8 mouse cellular contexts compared by ENCODE assay signal in genomic region chr13:56647597-56648405, GRCm38 (mm10). TPM values are rescaled to one million over a fixed set of nuclear protein-coding genes. Genes with fewer than 3 reads are reported as not detected.
DNase-seq lines count a peak whose midpoint lies in the region; ATAC-seq and TF ChIP-seq lines count a peak whose summit lies in the region.

No protein-coding gene starts in this region.

- H3K27ac ChIP-seq in embryonic fibroblast, embryonic 13.5 days (ENCODE audit: insufficient read depth, low read length), result peak overlapping the region; percentile 29
- H3K27ac ChIP-seq in heart, postnatal 0 days (ENCODE audit: low read depth), result peak overlapping the region; percentile 32; the same call in 1 of the 2 replicates
- H3K27ac ChIP-seq in midbrain, embryonic 13.5 days, result peak overlapping the region; percentile 20

- H3K36me3 ChIP-seq in heart, postnatal 0 days (replicated peaks; ENCODE audit: control insufficient read depth, insufficient read depth, low read length), result no peaks in the 10 kb centered on the region
- H3K36me3 ChIP-seq in midbrain, embryonic 13.5 days, result no peaks in the 10 kb centered on the region

- H3K4me2 ChIP-seq in heart, postnatal 0 days (ENCODE audit: low read depth, low read length), result no peak overlapping the region
- no peak overlapping the region for H3K4me2 ChIP-seq in midbrain, embryonic 13.5 days (replicated peaks)

- H3K9ac ChIP-seq in heart, postnatal 0 days (replicated peaks; ENCODE audit: low read depth, low read length), result no peak overlapping the region
- H3K9ac ChIP-seq in midbrain, embryonic 13.5 days (replicated peaks), result no peak overlapping the region

- H3K27me3 ChIP-seq in heart, postnatal 0 days (ENCODE audit: control insufficient read depth, insufficient read depth, low read length), result no peaks in the 10 kb centered on the region
- H3K27me3 ChIP-seq in midbrain, embryonic 13.5 days, result no peaks in the 10 kb centered on the region

- peaks cover 10% of the 10 kb centered on the region for H3K4me1 ChIP-seq in embryonic fibroblast, embryonic 13.5 days (ENCODE audit: control insufficient read depth, insufficient read depth, low read length)
- H3K4me1 ChIP-seq in heart, postnatal 0 days (ENCODE audit: control insufficient read depth, insufficient read depth), result no peaks in the 10 kb centered on the region
- H3K4me1 ChIP-seq in midbrain, embryonic 13.5 days (replicated peaks), result peaks cover 8% of the 10 kb centered on the region

- no peak overlapping the region for H3K4me3 ChIP-seq in embryonic fibroblast, embryonic 13.5 days (ENCODE audit: insufficient read depth, low read length)
- no peak overlapping the region for H3K4me3 ChIP-seq in heart, postnatal 0 days (ENCODE audit: low read depth, low read length)
- H3K4me3 ChIP-seq in midbrain, embryonic 13.5 days (replicated peaks), result no peak overlapping the region

- peak; percentile 77 for ATAC-seq in heart, postnatal 0 days (ENCODE audit: insufficient read depth, low read depth)
- no peak; the same call in 1 of the 2 replicates for ATAC-seq in midbrain, embryonic 13.5 days

- H3K9me3 ChIP-seq in heart, postnatal 0 days (replicated peaks; ENCODE audit: control insufficient read depth, low read length), result no peaks in the 10 kb centered on the region
- no peaks in the 10 kb centered on the region for H3K9me3 ChIP-seq in midbrain, embryonic 13.5 days

- no peak for TF ChIP-seq POLR2A in embryonic fibroblast, embryonic 13.5 days (IDR thresholded peaks at IDR 0.05; ENCODE audit: low read depth, low read length)

- 55% methylated on average over 10 of the region's 10 CpGs for WGBS in heart, postnatal 0 days
- 87% methylated on average over 10 of the region's 10 CpGs for WGBS in midbrain, embryonic 13.5 days

- TF ChIP-seq EP300 in heart, postnatal 0 days (IDR thresholded peaks at IDR 0.05; ENCODE audit: low read depth), result 0 out of 2 replicates have a peak, but pooled peaks have one; percentile 37

- peak; percentile 56 for DNase-seq in adrenal gland, adult 8-10 months
- peak; percentile 62 for DNase-seq in heart, postnatal 0 days (ENCODE audit: low spot score)
- DNase-seq in kidney, postnatal 4 days, result peak; percentile 77 to 84
- no peak for DNase-seq in cerebellum, adult 8-10 months
- DNase-seq in right cerebral cortex, postnatal 25 days, result no peak
- DNase-seq in thymus, postnatal 14 days, result no peak

- TF ChIP-seq CTCF in embryonic fibroblast, embryonic 13.5 days (IDR thresholded peaks at IDR 0.05; ENCODE audit: borderline replicate concordance, insufficient read depth, low read length), result no peak
- TF ChIP-seq CTCF in heart, postnatal 0 days (IDR thresholded peaks at IDR 0.05; ENCODE audit: low read depth), result no peak

RNA-seq across cellular contexts. Expression of gene Tgfbi, which starts 38.5 kb away (rescaled TPM):
- 100 to 1,000 TPM in 2 of 4 experiments, 10 to 100 TPM in 2; 35.2 to 174 (median 104) TPM for total RNA-seq in adrenal gland, adult 8-10 months (2022)
- 64.4 and 125 TPM in 2 replicates for polyA plus RNA-seq in embryonic fibroblast, embryonic 13.5 days (2011; ENCODE audit: insufficient read length, low read depth, missing spikeins)
- total RNA-seq in heart, postnatal 0 days (2014; rRNA removed; ENCODE audit: low replicate concordance), result 31.3 and 43.1 TPM in 2 replicates
- 23.1 and 24.3 TPM in 2 replicates for polyA plus RNA-seq in heart, postnatal 0 days (2015; fragmentation: Nextera tagmentation; extraction: Ambion mirVana)
- polyA plus RNA-seq in midbrain, embryonic 13.5 days (2015; fragmentation: Nextera tagmentation; extraction: Ambion mirVana), result 4.0 and 4.8 TPM in 2 replicates

RNA-seq across cellular contexts. Expression of gene Smad5, which starts 55.0 kb away (rescaled TPM):
- total RNA-seq in adrenal gland, adult 8-10 months (2022), result 10 to 100 TPM; 49.7 to 68.6 (median 58.2) TPM
- 59.8 and 75.9 TPM in 2 replicates for polyA plus RNA-seq in embryonic fibroblast, embryonic 13.5 days (2011; ENCODE audit: insufficient read length, low read depth, missing spikeins)
- 29.2 and 36.9 TPM in 2 replicates for total RNA-seq in heart, postnatal 0 days (2014; rRNA removed; ENCODE audit: low replicate concordance)
- 10.1 and 12.0 TPM in 2 replicates for polyA plus RNA-seq in heart, postnatal 0 days (2015; fragmentation: Nextera tagmentation; extraction: Ambion mirVana)
- polyA plus RNA-seq in midbrain, embryonic 13.5 days (2015; fragmentation: Nextera tagmentation; extraction: Ambion mirVana), result 24.8 and 26.5 TPM in 2 replicates

Comparison
In these comparisons a context has a peak if more than half of its experiments do, and no peak if none do; other contexts are left out.
1. DNase-seq: peak in adrenal gland, adult 8-10 months (single experiment), heart, postnatal 0 days (single experiment) and kidney, postnatal 4 days (2 of 2); none in cerebellum, adult 8-10 months (single experiment), right cerebral cortex, postnatal 25 days (single experiment) and thymus, postnatal 14 days (single experiment).
2. Peak in every context shown above with its lines, with median percentiles within 50 percentile points of each other: H3K27ac ChIP-seq.